Mouse (Mus musculus) spleen, adult 12 weeks (tissue): ENCODE results near the gene Ltbr.
"Not testable (repeated sequence)": the region's sequence is repeated elsewhere in the genome, so short reads cannot be mapped to it uniquely, and the experiment has no call there.

Experiments used
- DNase-seq: peaks from one replicate; pipeline ENCODE4 v3.0.0; 2022; ENCODE audit warnings: low spot score

Ltbr gene

DNA sequence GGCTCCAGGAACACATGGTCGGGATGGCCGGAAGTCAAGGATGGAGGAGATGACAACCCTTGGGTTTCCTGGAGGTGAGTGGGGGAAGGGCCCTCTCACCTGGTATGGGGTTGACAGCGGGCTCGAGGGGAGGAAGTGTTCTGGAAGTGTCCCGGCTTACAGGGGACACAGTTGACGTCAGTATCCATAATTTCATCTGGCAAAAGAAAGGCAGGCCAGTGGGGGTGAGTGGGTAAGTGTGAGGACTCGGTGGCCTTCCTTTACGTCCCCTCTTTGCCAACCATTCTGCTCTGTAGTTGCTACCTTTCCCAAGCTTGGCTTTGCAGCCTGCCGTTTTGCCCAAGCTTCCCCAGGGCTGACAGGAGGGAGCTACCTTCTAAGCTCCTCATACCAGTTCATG lies 1.5 kb downstream of the Ltbr start:
- no peak for DNase-seq

DNA sequence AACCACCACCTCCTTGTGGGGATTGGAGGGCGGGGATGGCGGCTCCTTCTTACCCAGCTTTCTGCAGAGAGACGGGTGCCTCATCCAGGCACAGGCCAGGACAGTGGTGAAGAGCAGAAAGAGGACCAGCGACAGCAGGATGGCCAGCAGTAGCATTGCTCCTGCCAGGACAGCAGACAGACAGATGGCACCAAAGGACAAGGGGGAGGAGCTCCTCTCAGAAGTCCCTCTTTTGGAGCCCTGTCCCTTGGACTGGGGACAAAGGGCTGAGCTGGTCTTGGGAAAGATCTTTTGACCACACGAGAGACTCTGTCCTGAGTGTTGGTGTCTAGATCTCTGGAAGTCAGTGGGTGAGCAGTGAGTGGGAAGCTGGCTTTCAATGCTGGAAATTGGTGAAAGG lies 4.3 kb downstream of the Ltbr start:
- DNase-seq, result no peak

DNA sequence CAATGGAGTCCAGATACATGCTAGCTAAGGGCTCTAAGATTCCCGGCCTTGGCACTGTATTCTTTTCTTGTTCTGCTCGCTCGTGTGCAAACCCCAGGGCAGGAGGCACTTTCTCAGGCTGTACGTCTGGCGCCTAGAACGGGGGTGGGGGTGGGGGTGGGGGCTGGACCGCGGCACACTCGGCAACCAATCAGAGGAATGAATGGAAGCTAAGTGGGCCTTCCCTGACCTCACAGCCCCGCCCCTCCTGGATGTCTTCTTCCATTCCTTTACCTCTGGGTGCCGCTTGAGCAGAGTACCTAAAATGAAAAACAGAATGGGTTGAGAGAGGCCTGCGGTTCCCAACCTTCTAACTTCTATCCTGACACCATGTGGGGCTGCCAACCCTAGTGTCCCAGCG lies 4.8 kb downstream of the Ltbr start:
- DNase-seq, result no peak

DNA sequence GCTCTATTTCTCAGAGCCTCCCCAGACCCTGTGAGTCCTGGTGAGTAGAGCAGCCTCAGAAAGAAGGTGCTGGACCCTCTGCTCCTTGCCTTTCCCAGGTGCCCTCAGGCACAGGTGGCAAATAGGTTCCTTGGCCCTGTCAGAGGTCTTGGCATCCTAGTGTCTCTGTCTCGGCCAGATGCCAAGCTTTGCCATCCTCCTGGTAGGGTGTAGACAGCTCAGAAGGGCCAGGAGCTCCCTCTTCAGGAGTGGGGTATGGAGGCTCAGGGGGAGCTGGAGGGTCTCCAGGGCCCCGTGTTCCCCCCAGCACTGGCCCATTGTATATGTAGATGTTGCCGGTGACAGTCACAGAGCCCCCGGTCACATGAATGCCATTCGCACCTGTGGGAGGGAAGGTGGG lies 6.6 kb downstream of the Ltbr start:
- DNase-seq, result no peak

DNA sequence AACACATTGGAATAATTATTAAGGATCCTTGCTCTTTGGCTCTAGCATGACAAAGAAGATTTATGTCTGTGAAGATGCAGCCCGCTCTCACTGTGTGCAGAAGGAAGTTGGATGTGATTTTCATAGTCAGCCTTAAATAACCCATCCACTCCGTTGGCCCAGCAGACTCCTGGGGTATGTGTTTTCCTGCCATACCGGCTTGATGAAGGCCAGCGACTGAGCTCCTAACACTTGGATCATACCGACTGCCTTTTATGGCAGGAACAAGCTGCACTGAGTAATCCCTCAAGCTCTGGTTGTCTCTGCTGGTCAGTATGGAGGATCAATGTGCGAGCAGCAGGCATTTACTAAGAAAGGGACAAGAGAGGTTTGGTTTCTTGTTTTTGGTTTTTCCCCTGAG lies 8.2 kb downstream of the Ltbr start:
- DNase-seq, result no peak

DNA sequence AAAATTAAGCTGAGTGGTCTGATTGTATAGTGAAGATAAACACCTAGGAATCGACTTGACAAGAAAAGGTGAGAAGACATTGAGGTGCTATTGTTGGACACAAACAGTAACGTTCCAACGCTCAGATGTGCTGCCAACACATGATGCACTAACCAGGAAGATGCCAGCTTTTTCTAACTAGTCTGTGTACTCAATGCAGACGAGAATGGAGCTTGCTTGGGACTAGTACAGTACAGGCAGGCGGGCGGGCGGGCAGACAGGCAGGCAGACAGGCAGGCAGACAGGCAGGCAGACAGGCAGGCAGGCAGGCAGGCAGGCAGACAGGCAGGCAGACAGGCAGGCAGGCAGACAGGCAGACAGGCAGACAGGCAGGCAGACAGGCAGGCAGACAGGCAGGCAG lies 9.3 kb downstream of the Ltbr start:
- not testable (repeated sequence) for DNase-seq

DNA sequence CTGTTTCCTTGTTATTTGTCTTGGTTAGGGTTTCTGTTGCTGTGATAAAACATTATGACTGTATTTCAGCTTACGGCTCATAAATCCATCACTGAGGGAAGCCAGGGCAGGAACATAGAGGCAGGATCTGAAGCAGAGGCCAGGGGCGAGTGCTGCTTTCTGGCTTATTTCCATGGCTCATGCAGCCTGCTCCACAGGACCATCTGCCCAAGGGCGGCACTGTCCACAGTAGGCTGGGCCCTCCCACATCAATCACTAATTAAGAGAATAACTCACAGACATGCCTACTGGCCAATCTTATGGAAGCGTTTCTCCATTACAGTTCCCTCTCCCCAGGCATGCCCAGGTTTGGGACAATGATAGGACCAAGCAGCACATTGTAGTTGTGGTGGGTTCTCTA lies 10.4 kb downstream of the Ltbr start:
- no peak for DNase-seq

DNA sequence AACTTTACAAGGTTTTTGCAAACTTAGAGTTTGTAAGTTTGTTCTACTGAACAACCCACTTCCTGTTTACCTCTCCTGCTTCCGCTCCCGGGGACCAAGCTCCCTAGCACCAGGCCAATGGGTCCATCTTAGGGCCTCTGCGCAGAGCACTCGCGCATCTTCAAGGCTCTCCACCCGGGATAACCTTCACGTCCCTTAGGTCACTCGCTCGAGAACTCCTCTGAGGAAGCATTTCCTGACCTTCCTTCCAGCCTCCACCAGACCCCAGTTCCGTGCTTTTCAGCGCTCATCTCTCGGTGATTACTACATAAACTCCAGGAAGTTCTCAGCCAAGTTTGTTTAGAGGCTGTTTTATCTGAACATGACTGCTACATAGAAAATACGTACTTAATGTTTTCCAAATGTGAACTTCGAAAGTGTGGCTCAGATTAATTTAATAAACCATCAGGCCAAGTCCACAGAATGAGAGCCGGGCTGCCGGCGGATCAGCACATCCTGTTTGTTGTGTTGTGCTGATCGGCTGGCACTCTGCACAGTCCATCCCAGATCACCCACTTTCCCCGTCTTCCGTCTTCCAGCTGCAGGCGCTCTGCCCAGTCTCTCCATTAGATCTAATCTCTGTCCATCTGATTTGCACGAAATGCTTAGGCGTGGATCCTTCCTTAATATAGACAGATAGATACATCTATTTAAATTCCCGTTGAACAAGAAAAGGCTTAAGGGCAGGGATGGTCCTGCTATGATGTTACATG lies 11.3 kb downstream of the Ltbr start:
- no peak for DNase-seq

DNA sequence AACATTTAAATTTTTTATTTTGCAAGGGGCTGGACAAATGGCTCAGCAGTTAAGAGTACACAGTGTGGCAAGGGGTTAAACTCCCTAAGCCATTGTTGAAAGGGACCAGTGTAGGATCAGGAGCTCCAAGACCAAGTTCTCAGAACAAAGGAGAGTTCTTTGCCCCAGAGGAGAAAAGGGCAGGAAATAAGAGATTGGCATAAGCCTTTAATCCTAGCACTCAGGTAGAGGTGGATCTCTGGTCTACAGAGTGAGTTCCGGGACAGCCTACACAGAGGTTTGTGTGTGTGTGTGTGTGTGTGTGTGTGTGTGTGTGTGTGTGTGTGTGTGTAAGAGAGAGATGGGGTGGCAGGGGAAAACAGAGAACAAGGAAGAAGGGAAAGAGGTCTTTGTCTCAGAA lies 12.7 kb downstream of the Ltbr start:
- DNase-seq, result no peak

DNA sequence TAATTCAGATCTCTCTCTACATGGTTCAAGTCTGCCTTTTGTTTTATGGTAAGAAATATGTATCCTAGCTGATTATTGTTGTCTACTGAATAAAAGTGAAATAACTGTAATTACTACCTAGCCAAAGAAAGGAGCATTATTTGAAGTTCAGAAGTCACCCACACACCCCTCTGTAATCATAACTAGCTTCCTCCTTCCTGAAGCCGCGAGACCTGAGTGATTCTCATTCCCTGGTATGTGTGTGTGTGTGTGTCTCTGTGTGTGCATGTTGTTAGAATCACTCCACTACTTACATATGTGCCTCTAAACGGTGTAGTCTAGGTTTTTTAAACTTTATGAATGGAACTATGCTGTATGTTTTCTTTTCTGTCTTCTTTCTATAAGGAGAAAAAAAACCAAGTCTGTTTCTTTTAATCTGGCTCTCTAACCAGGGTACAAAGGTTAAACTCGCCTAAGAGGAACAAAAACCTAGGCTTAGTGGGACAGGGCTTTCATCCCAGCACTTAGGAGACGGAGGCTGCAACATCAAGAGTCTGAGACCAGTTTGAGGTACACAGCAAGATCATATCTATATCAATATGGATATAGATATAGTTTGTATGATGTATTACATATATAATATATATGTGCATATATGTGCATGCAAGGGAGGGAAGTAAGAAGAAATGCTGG lies 16.4 kb downstream of the Ltbr start:
- no peak for DNase-seq

DNA sequence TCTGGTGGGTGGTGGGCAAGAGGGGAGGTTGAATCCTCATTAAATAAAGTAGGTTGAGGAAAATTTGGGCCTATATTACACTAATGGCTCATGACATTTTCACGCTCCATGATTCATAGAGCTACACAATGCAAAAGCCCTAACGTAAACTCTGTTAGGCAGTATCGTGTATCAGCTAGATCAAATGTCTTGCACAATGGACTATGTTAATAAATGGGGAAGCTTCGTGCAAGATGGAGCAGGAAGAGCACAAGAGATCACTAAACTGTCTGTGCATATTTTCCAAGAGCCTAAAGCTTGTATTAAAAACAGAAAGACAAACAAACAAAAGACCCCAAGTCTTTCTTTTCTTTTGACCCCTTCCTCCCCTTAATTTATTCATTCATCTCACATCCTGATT lies 19.6 kb downstream of the Ltbr start:
- no peak for DNase-seq

DNA sequence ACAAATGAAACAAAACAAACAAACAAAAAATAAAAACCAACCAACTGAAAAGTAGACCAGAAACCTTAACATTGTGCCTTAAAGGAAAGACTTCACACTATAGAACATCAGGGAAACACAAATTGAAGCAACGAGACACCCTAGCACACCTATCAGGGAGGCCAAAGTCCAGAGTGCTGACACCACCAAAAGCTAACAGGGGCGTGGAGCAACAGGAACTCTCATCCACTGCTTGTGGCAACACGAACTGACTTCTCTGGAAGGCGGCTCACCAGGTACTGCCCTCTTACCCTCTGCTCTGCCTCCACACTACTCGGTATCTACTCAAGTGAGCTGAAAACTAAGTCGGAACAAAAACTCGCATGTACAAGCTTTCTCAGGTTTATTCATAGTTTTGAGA lies 21.4 kb downstream of the Ltbr start:
- DNase-seq, result no peak

DNA sequence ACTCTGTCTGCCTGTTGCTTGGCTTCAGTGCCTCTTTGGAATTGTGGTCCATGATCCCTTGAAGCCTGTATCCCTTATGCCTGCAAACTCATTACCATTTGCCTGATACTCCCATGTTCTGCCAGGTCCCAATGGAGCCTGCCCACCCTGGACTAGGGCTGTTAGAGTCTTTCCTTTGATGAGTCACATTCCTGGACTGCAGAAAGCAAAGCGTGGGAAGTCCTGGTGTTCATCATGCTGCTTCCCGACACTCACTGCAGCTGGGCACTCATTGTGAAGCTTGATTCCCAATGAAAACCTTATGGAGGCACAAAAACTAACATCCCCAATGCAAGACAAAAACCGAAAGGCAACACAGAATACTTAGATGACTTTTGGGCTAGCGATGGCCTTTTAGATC lies 22.4 kb downstream of the Ltbr start:
- DNase-seq, result no peak

DNA sequence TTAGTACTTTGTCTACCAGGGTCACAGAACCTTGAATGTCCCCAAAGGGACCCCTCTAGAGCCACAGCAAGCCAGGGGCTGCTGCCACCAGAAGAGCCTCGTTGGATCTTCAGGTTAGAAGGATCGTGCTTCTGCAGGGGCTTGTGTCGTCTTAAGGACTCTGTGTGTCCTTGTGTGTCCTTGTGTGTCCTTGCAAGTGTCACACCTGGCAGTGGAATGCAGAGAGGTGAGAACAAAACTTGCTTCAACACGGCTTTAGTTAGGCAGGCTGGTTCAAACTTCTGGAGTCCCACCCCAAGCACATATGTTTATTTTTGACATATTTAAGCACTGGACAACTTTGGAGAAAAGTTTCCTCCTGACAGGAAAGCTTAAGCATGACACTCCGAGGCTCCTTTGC lies 25.0 kb downstream of the Ltbr start:
- DNase-seq, result no peak

DNA sequence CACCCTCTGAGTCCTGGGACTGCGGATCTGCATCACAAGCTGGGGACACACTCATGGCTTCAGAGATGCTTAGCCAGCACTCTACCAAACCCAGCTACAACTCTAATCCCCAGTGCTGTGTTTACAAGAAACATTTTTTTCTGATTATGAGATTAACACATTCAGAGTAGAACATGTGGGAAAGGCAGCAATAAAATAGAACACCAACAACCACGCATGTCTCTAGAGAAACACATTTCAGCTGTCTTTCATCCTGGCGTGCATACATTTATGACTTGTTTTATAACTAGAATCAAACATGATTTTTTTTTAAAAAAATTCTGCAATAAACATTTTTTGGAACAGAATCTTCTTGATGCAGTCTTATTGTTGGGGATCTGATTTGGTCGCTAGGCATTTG lies 26.7 kb downstream of the Ltbr start:
- DNase-seq, result no peak

DNA sequence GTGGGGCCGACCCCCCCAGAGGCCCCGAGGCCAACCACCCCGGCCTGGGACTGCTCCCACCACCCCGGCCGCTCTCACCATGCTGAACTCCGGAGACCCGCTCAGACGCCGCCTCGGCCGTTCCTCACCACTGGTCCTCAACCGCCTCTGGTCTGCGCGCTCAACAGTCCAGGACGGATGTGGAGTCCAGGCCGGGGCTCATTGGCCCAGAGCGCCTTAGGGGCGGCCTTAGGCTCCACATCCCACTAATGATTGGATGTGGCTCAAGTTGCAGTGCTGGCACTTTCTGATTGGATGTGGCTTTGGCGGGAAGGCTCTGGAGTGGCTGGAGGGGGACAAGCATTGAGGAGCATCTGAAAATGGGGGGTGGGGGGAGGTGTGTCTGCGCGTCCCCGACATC lies 27.8 kb downstream of the Ltbr start, which contains the start of gene Tuba3a:
Gene Tuba3a (minus strand): TSS at position 153 of the 400 bp plus-strand sequence.
- no peak for DNase-seq

DNA sequence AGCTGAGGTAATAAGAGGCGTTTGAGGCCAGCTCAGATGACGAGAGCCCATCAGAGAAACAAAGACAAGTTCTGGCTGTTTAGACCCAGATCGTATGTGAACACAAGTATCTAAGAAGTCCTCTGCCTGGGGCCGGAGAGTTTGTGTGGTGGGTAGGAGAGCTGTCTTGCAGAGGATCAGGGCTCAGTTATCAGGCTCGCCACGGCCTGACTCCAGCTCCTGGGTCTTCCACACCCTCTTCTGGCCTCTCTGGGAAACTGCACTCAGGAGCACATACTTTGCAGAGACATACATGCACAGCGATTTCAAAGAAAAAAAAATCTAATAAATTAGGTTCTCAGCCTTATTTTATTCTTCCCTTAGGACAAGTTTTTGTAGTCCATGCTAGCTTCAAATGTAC lies 28.9 kb downstream of the Ltbr start:
- no peak for DNase-seq

DNA sequence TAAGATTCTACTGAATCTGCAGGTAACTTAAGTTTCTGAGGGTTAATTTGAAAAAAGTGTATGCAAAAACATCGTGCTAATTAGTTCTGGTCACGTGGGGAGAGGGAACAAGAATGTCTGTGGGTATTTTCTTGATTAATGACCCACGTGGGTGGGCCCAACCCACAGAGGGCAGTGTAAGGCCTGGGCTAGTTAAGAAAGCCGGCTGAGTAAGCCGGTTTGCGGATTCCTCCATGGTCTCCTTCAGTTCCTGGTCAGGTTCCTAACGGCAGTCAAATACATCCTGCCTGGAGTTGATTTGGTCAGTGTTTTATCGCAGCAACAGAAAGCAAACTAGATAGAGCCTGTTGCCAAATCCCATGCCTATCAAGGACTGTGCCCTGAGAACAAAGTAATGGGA lies 29.4 kb downstream of the Ltbr start:
- no peak for DNase-seq

DNA sequence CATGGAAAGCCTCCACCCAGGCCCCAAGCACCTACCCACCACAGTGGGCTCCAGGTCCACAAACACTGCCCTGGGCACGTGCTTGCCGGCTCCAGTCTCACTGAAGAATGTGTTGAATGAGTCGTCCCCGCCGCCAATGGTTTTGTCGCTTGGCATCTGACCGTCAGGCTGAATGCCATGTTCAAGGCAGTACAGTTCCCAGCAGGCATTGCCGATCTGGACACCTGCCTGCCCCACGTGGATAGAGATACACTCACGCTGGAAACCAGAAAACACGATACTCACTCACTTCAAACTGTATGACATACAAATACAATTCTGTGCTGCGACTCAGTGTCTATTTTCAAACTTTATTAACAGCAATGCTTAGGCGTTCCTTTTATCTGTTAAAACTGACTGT lies 31.0 kb downstream of the Ltbr start:
- not testable (repeated sequence) for DNase-seq

DNA sequence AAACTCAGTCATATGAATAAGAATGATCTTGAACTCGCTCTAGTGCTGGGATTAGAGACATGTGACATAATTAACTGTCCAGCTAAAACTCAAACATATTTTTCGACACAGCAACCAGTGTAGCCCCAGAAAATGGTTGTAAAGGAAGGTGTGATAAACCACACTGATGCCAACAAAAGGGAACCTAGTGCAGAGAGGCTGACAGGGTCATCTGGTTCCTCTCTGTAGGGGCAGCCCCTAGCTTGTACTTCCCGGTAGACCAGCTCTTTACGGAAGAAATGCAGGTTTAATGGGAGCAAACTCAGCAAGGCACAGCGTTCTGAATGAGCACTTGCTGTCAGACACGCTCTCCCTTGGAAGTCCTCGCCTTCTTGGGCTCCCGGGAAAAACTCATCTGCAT lies 34.0 kb downstream of the Ltbr start:
- DNase-seq, result no peak

DNA sequence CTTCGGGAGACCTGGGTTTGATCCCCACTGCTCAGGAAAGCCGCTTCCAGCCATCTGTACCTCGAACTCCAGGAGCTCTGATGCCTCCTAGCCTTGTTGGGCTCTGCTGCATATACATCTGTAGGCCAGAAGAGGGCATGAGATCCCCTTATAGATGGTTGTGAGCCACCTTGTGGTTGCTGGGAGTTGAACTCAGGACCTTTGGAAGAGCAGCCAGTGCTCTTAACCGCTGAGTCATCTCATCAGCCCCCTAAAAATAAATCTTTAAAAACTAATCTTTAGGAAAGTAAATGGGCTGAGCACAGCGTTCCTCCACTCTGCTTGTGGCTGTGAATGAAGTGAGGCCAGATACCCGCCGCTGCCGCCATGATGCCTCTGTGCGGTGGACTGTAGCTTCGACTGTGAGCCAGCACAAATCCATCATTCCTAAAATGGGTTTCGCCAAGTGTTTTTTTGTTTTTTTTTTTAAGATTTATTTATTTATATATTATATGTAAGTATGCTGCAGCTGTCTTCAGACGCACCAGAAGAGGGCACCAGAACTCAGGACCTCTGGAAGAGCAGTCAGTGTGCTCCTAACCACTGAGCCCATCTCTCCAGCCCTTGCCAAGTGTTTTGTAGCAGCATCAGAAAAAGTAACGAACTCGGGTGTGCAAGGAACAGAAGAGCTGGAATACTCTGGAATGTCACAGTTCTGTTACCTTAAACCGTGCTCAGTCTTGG lies 38.7 kb downstream of the Ltbr start:
- no peak for DNase-seq

DNA sequence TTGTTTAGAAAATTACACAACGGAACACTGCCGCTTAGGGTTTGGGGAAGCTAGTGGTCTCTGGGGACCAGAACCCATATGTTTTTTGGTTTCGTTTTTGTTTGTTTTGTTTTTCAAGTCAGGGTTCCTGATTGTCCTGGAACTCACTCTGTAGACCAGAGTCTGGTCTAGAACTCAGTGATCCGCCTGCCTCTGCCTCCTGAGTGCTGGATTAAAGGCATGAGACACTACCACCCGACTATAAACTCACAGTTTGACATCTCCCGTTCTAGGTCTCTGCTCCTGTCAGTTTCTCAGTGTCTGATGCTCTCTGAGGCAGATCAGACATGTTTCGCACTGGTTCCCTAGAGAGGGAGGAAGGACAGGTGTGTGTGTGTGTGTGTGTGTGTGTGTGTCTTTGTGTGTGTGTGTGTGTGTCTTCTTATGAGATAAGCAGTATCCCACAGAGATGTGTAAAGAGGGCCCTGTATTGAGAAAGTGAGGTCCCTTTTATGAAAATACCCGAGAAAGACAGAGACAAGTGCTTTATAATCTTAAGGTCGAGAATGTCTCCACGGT lies 41.4 kb downstream of the Ltbr start:
- DNase-seq, result no peak
